Mouse (Mus musculus) right cerebral cortex, postnatal 10 days (tissue): ENCODE measurements at regions not wholly inside any gene's neighbourhood (a gene's known extent, or its start where the extent isn't known, plus 50 kb on each side); places are given as distances from the start of the nearest gene placed in this dataset.
"Not testable (repeated sequence)": the region's sequence is repeated elsewhere in the genome, so short reads cannot be mapped to it uniquely, and the experiment has no call there.

ENCODE experiments used
- DNase-seq, 2 experiments: peaks; one replicate each; pipeline ENCODE4 v3.0.0; 2021; ENCODE audit warnings: low spot score in 2 of 2

GRCm38 (mm10) chr6:89140469-89140868 lies 222.0 kb downstream of the Plxna1 start:
- no peak for DNase-seq

GRCm38 (mm10) chr6:89153027-89153662 lies 209.3 kb downstream of the Plxna1 start:
- no peak for DNase-seq

GRCm38 (mm10) chr6:89157501-89157900 lies 204.9 kb downstream of the Plxna1 start:
- no peak for DNase-seq

- no peak for DNase-seq
Measured at GRCm38 (mm10) chr6:89160051-89160450, 202.4 kb downstream of the Plxna1 start.

GRCm38 (mm10) chr6:89161746-89162145 lies 200.7 kb downstream of the Plxna1 start:
- DNase-seq = peak; percentile 26 to 47

GRCm38 (mm10) chr6:89169520-89169919 lies 192.9 kb downstream of the Plxna1 start:
- no peak for DNase-seq

- DNase-seq = not testable (repeated sequence)
Measured at GRCm38 (mm10) chr6:89184920-89185319, 177.5 kb downstream of the Plxna1 start.

GRCm38 (mm10) chr6:89200514-89201284 lies 161.7 kb downstream of the Plxna1 start:
- not testable (repeated sequence) for DNase-seq

GRCm38 (mm10) chr6:89215021-89215420 lies 147.4 kb downstream of the Plxna1 start:
- DNase-seq = no peak

GRCm38 (mm10) chr6:89235416-89236075 lies 126.9 kb downstream of the Plxna1 start:
- DNase-seq = peak; percentile 43 to 47

GRCm38 (mm10) chr6:89236226-89236625 lies 126.2 kb downstream of the Plxna1 start:
- DNase-seq = peak; percentile 24 to 32

GRCm38 (mm10) chr6:89236892-89237646 lies 125.4 kb downstream of the Plxna1 start:
- peak; percentile 74 to 84 for DNase-seq

- peak; percentile 72 to 83 for DNase-seq
Measured at GRCm38 (mm10) chr6:89238871-89239270, 123.5 kb downstream of the Plxna1 start.

- peak; percentile 74 to 80 for DNase-seq
Measured at GRCm38 (mm10) chr6:89239511-89239910, 122.9 kb downstream of the Plxna1 start.

GRCm38 (mm10) chr6:89240168-89240705 lies 122.2 kb downstream of the Plxna1 start:
- DNase-seq = peak; percentile 42 to 51

- DNase-seq = peak; percentile 22 to 23
Measured at GRCm38 (mm10) chr6:89242371-89243288, 119.8 kb downstream of the Plxna1 start.

GRCm38 (mm10) chr6:89245506-89245905 lies 116.9 kb downstream of the Plxna1 start:
- DNase-seq = peak in 1 of 2 experiments; percentile 15

GRCm38 (mm10) chr6:89246261-89246660 lies 116.2 kb downstream of the Plxna1 start:
- DNase-seq = peak in 1 of 2 experiments; percentile 15

- peak; percentile 17 to 18 for DNase-seq
Measured at GRCm38 (mm10) chr6:89248574-89248973, 113.8 kb downstream of the Plxna1 start.

- peak in 1 of 2 experiments; percentile 19 for DNase-seq
Measured at GRCm38 (mm10) chr6:89249303-89249702, 113.1 kb downstream of the Plxna1 start.
